Mouse (Mus musculus): ENCODE data around the gene Kif18b. TPM values are rescaled to one million over a fixed set of nuclear protein-coding genes. Genes with fewer than 3 reads are reported as not detected.

The Kif18b gene
- polyA plus RNA-seq, 2 experiments, result 7.2 to 24.5 TPM

DNA sequence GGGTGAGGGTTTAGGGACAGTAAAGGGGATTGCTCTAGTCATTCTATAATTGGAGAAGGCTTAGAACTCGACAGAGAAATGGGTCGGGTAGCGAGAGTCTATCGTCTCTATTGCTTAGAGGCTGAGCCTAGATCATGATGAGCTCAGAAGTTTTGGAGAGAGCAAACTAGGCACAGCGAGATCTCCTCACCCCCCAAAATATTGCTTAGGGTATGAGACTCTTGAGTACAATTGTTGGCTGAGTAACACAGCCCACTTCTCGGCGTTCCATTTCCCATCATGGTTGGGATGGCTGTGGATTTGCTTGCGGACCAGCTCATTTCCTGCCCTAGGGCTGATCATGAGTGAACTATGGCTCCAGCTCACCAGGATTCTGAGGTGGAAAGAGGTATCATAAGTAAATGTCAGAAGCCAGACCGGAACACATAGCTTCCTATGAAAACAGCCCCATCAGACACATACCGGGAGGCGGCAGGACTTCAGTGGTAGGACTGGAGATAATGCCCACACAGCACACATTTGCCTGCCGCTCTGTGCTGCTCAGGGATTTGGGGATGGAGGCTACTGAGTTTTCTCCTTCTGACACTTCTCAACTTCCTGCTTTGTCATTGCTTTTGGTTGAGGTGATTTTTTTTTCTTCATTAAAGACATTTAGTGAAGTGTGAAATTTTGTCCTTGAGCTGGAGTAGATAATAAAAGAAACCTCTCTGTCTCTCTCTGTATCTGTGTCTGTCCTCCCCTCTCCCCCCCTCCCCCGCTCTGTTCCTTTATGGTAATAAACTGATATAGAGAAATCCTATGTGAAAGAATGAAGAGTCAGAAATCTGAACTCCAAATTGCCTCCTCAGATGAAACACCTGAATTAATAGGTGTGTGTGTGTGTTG lies 43.4 kb downstream of the Kif18b start:
- Histone ChIP-seq H3K4me3 (replicated peaks; ENCODE audit: low read length) (peak overlapping the region; percentile 69), H3K27ac (replicated peaks; ENCODE audit: low read depth, low read length) (peak overlapping the region; percentile 85), H3K4me2 (replicated peaks; ENCODE audit: low read depth, low read length, severe bottlenecking) (peak overlapping the region; percentile 77), H3K9me3 (ENCODE audit: control insufficient read depth, low read length) (no peaks in the 10 kb centered on the region), H3K36me3 (ENCODE audit: control insufficient read depth, insufficient read depth, low read length) (peaks cover 7% of the 10 kb centered on the region), H3K4me1 (ENCODE audit: control insufficient read depth, insufficient read depth, low read length) (peaks cover 7% of the 10 kb centered on the region; the same call in 1 of the 2 replicates), H3K27me3 (ENCODE audit: control insufficient read depth, insufficient read depth, low read length) (no peaks in the 10 kb centered on the region), H3K9ac (ENCODE audit: low read depth, low read length, severe bottlenecking) (peak overlapping the region; percentile 69)
- WGBS, result 17% methylated on average over 13 of the region's 13 CpGs
- peak; percentile 20; the same call in 1 of the 2 replicates for ATAC-seq (ENCODE audit: low FRiP score, low read depth)
- TF ChIP-seq POLR2A (IDR thresholded peaks at IDR 0.05; ENCODE audit: borderline replicate concordance, extremely low read depth, insufficient read depth, insufficient read length), result no peak
- no peak for DNase-seq (ENCODE audit: low spot score)

DNA sequence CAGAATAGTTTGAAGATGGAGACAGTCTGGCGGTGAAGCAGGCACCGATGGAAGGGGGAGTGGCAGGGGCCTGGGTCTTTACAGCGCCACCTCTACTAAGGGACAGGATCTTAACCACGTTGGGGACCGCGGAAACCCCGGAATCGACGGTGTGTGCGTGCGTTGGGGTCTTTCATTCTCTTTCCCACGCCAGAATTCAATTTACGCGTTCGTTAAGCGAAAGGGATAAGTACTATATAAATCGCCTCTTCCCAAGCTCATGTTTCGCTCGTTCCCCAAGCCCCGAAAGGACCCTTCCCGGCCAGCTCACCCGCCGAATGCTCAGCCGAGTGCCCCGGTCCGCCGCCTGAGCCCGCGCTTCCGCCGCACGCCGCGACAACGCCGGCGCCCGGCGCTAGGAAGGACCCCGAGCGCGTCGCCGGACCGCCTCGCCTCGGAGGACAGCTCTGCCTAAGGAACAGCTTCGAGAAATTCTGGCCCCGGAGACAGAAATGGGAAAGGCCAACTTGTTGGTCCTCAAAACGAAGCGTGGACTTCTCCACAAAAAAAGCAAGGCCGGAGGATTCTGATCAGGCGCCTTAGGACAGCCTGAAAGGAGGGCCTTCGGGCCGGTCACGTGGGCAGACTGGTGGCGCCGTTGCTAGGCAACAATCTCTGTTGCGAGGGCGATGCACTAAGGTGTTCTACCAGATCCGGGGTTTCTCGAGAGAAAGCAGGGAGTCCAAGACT lies 44.2 kb downstream of the Kif18b start, which contains the start of the genes Eftud2 and Ccdc103:
Gene Eftud2, minus strand, starts transcription at position 401 of the 729 bp plus-strand sequence.
Gene Ccdc103, plus strand, starts transcription at position 620 of the 729 bp plus-strand sequence.
- H3K4me1 ChIP-seq (ENCODE audit: control insufficient read depth, insufficient read depth, low read length), result peaks cover 7% of the 10 kb centered on the region; the same call in 1 of the 2 replicates
- peak; percentile 92 for TF ChIP-seq POLR2A (IDR thresholded peaks at IDR 0.05; ENCODE audit: borderline replicate concordance, extremely low read depth, insufficient read depth, insufficient read length)
- no peaks in the 10 kb centered on the region for H3K27me3 ChIP-seq (ENCODE audit: control insufficient read depth, insufficient read depth, low read length)
- ATAC-seq (ENCODE audit: low FRiP score, low read depth) (peak; percentile 92), DNase-seq (ENCODE audit: low spot score) (peak; percentile 94)
- H3K36me3 ChIP-seq (ENCODE audit: control insufficient read depth, insufficient read depth, low read length), result peaks cover 13% of the 10 kb centered on the region
- H3K9me3 ChIP-seq (ENCODE audit: control insufficient read depth, low read length), result no peaks in the 10 kb centered on the region
- peak within 1 kb of the TSS; percentile 77 for H3K4me2 ChIP-seq (replicated peaks; ENCODE audit: low read depth, low read length, severe bottlenecking)
- peak within 1 kb of the TSS; percentile 85 for H3K27ac ChIP-seq (replicated peaks; ENCODE audit: low read depth, low read length)
- H3K9ac ChIP-seq (ENCODE audit: low read depth, low read length, severe bottlenecking), result peak within 1 kb of the TSS; percentile 69
- peak within 1 kb of the TSS; percentile 69 for H3K4me3 ChIP-seq (replicated peaks; ENCODE audit: low read length)
- under 1% methylated on average over 62 of the region's 62 CpGs for WGBS

DNA sequence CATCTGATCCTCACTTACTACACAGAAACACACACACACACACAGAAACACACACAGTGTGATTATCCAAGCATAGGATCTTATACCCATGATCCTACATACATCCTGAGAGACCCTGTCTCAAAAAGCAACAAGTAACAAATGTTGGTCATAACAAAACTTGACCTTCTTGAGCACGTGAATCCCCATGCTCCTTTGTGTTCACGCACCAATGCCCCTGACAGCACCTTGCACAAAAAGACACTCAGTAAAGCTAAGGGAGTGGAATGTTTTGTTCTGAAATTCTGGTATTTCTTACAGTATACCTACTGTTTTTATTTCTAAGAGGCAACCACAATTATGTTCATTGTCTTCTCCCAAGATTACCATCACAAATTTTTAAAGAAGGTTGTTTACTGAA lies 45.4 kb downstream of the Kif18b start:
- H3K9me3 ChIP-seq (ENCODE audit: control insufficient read depth, low read length), result no peaks in the 10 kb centered on the region
- no peaks in the 10 kb centered on the region for H3K27me3 ChIP-seq (ENCODE audit: control insufficient read depth, insufficient read depth, low read length)
- WGBS, result 86% methylated on average over 2 of the region's 2 CpGs
- no peak overlapping the region; the same call in 1 of the 2 replicates for H3K4me3 ChIP-seq (replicated peaks; ENCODE audit: low read length)
- no peak for DNase-seq (ENCODE audit: low spot score)
- peaks cover 24% of the 10 kb centered on the region for H3K36me3 ChIP-seq (ENCODE audit: control insufficient read depth, insufficient read depth, low read length)
- peak overlapping the region; percentile 77 for H3K4me2 ChIP-seq (replicated peaks; ENCODE audit: low read depth, low read length, severe bottlenecking)
- H3K9ac ChIP-seq (ENCODE audit: low read depth, low read length, severe bottlenecking), result no peak overlapping the region; the same call in 1 of the 2 replicates
- TF ChIP-seq POLR2A (IDR thresholded peaks at IDR 0.05; ENCODE audit: borderline replicate concordance, extremely low read depth, insufficient read depth, insufficient read length), result no peak
- ATAC-seq (ENCODE audit: low FRiP score, low read depth), result no peak
- peaks cover 7% of the 10 kb centered on the region; the same call in 1 of the 2 replicates for H3K4me1 ChIP-seq (ENCODE audit: control insufficient read depth, insufficient read depth, low read length)
- no peak overlapping the region for H3K27ac ChIP-seq (replicated peaks; ENCODE audit: low read depth, low read length)

DNA sequence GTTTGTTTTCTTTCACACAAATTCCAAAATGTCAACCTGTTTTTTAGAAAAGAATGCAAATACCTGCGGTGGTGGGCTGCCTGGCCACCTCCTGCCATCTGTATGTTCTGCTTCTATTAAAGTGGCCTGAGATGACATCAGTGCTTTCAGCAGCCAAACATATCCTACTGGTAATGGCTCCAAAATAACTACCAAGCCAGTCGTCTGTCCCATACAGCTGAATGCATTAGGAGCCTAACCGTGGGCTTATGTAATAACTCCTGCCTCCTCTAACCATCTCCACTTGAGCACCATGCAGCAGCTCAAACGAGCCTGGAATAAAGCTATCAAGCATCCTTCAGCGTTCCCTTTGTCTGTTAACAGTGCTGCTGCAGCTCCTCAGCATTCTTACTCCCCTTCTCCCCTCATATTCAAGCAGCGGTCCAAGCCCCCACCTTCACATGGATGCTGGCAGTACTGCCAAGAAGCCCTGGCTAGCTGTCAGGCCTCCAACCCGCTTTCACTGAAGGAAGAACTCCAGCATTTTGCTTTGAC lies 50.1 kb downstream of the Kif18b start:
- DNase-seq (ENCODE audit: low spot score) (no peak), ATAC-seq (ENCODE audit: low FRiP score, low read depth) (no peak)
- H3K27ac ChIP-seq (replicated peaks; ENCODE audit: low read depth, low read length), result no peak overlapping the region
- WGBS, result 91% methylated on average over 7 of the region's 7 CpGs
- H3K27me3 ChIP-seq (ENCODE audit: control insufficient read depth, insufficient read depth, low read length), result no peaks in the 10 kb centered on the region
- TF ChIP-seq POLR2A (IDR thresholded peaks at IDR 0.05; ENCODE audit: borderline replicate concordance, extremely low read depth, insufficient read depth, insufficient read length), result no peak
- H3K9me3 ChIP-seq (ENCODE audit: control insufficient read depth, low read length), result no peaks in the 10 kb centered on the region
- no peak overlapping the region for H3K4me3 ChIP-seq (replicated peaks; ENCODE audit: low read length)
- H3K36me3 ChIP-seq (ENCODE audit: control insufficient read depth, insufficient read depth, low read length), result peaks cover 54% of the 10 kb centered on the region
- H3K4me1 ChIP-seq (ENCODE audit: control insufficient read depth, insufficient read depth, low read length), result peaks cover 4% of the 10 kb centered on the region; the same call in 1 of the 2 replicates
- no peak overlapping the region for H3K9ac ChIP-seq (ENCODE audit: low read depth, low read length, severe bottlenecking)
- H3K4me2 ChIP-seq (replicated peaks; ENCODE audit: low read depth, low read length, severe bottlenecking), result no peak overlapping the region

DNA sequence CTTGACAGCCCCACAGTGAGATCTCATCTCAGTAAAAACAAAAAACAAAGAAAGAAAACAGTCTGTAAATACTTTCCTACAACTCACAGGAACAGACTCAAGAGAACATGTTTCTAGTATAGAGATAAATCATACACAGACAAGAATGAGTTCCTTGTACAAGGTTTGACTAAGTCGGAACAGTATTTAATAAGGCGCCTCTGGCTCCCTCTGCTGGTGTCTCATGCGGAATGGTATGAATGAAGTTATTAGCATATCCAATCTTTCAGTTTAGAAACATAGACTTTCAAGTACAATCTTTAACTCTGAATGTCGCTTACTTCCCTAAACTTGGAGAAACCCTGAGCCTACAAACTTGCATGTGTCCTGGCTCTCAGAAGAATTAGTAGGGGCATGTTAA lies 60.7 kb downstream of the Kif18b start:
- no peak for TF ChIP-seq POLR2A (IDR thresholded peaks at IDR 0.05; ENCODE audit: borderline replicate concordance, extremely low read depth, insufficient read depth, insufficient read length)
- H3K4me1 ChIP-seq (ENCODE audit: control insufficient read depth, insufficient read depth, low read length), result no peaks in the 10 kb centered on the region
- H3K27ac ChIP-seq (replicated peaks; ENCODE audit: low read depth, low read length), result no peak overlapping the region
- peaks cover 94% of the 10 kb centered on the region for H3K36me3 ChIP-seq (ENCODE audit: control insufficient read depth, insufficient read depth, low read length)
- DNase-seq (ENCODE audit: low spot score), result peak; percentile 95
- no peaks in the 10 kb centered on the region for H3K27me3 ChIP-seq (ENCODE audit: control insufficient read depth, insufficient read depth, low read length)
- H3K9ac ChIP-seq (ENCODE audit: low read depth, low read length, severe bottlenecking), result no peak overlapping the region
- peak; percentile 70; the same call in 1 of the 2 replicates for ATAC-seq (ENCODE audit: low FRiP score, low read depth)
- no peaks in the 10 kb centered on the region for H3K9me3 ChIP-seq (ENCODE audit: control insufficient read depth, low read length)
- WGBS, result 36% methylated on average over 4 of the region's 4 CpGs
- no peak overlapping the region for H3K4me3 ChIP-seq (replicated peaks; ENCODE audit: low read length)
- no peak overlapping the region for H3K4me2 ChIP-seq (replicated peaks; ENCODE audit: low read depth, low read length, severe bottlenecking)
